Mouse (Mus musculus) midbrain, embryonic 10.5 days (tissue): ENCODE results near the gene Vmn1r42. TPM values are rescaled to one million over a fixed set of nuclear protein-coding genes. Genes with fewer than 3 reads are reported as not detected.
"Not testable (repeated sequence)": the region's sequence is repeated elsewhere in the genome, so short reads cannot be mapped to it uniquely, and the experiment has no call there.

Experiments
- DNase-seq: peaks from one replicate; pipeline ENCODE4 v3.0.0-alpha.2; 2017; ENCODE audit warnings: low spot score
- H3K27ac ChIP-seq: fragments of 300-500 bp; sonication (generic); replicated peaks from 2 replicates; pipeline ENCODE4 v1.5.1; 2016; ENCODE audit warnings: mild to moderate bottlenecking
- H3K27me3 ChIP-seq: fragments of 300-500 bp; sonication (generic); 2 replicates; pipeline ENCODE4 v1.6.1; 2016; ENCODE audit warnings: low read depth, mild to moderate bottlenecking; ENCODE audit not compliant: poor library complexity, severe bottlenecking
- H3K36me3 ChIP-seq: fragments of 300-500 bp; sonication (generic); 2 replicates; pipeline ENCODE4 v1.6.1; 2016; ENCODE audit warnings: mild to moderate bottlenecking, moderate library complexity
- H3K4me1 ChIP-seq: fragments of 300-500 bp; sonication (generic); 2 replicates; pipeline ENCODE4 v1.6.1; 2016
- H3K4me3 ChIP-seq: fragments of 300-500 bp; sonication (generic); 2 replicates; pipeline ENCODE4 v1.5.1; 2016; ENCODE audit warnings: mild to moderate bottlenecking, moderate library complexity
- H3K9me3 ChIP-seq: fragments of 300-500 bp; sonication (generic); replicated peaks from 2 replicates; pipeline ENCODE4 v1.6.1; 2016; ENCODE audit warnings: mild to moderate bottlenecking
- WGBS: fragments of 180-500 bp; shearing (Covaris S2); methylation state at CpG from one replicate; pipeline ENCODE4 v1.1.7; 2016; 5-methylcytosine and 5-hydroxymethylcytosine counted together
- polyA plus RNA-seq: library from polyadenylated mRNA; unstranded; fragments of >200 nt; fragmentation: Nextera tagmentation; extraction: Ambion mirVana; gene quantifications from 2 replicates; pipeline ENCODE4 v1.2.1, GENCODE M21; 2016

Gene Vmn1r42
- not detected in 2 replicates for polyA plus RNA-seq

DNA sequence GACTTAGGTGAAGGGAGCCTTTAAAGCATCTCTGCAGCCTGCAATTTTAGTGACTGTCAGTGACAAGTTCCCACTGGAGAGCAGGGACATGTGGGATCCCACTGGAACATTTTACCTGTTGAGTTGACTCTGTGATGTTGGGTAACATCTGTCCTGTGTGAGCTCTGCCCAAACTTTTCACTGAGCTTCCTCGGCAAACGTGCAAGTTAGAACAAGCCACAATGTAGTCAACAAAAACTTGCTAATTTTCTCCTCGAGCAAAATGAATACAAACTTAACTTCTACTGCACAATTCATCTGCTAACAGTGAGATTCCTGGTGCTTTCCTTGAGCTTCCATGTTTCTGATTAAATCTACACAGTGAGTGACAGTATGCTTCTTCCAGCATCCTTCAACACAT, at the start of gene Vmn1r42, which contains the start of gene Vmn1r43:
TSS of gene Vmn1r42 (minus strand) at position 101 of the 400 bp plus-strand sequence.
TSS of gene Vmn1r43 (minus strand) at position 101 of the 400 bp plus-strand sequence.
- not testable (repeated sequence) for DNase-seq, H3K9me3 ChIP-seq, H3K4me1 ChIP-seq, H3K4me3 ChIP-seq, H3K27ac ChIP-seq, H3K36me3 ChIP-seq, H3K27me3 ChIP-seq
- 89% methylated on average over 3 of the region's 3 CpGs for WGBS

GRCm38 (mm10) chr6:89883812-89884211, 7.6 kb upstream of the Vmn1r42 start:
- Histone ChIP-seq H3K27ac (no peak overlapping the region), H3K27me3 (no peaks in the 10 kb centered on the region), H3K4me1 (no peaks in the 10 kb centered on the region), H3K4me3 (no peak overlapping the region), H3K9me3 (peaks cover 19% of the 10 kb centered on the region; the same call in 1 of the 2 replicates), H3K36me3 (no peaks in the 10 kb centered on the region)
- DNase-seq, result no peak
- WGBS, result 68% methylated on average over 2 of the region's 2 CpGs

DNA sequence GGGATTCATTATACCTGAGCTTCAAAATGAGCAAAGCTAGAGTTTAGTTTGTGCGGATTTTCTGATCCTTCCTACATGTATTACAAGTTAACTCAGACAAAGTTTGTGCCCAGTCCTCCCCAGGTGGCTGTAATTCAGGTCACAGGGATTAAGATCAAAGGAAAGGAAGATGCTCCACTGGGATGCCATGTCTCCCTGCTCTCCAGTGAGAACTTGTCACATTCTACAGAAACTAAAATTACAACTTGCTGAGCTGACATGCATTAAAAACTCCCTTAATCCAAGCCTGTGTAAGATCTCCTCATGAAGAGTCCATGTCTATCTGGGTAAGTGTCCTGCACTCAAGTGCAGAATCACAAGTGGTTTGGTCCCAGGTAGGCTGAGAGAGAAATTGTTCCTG, 7.1 kb upstream of the Vmn1r42 start, which contains the start of gene Vmn1r44:
TSS of gene Vmn1r44 (plus strand) at position 301 of the 400 bp plus-strand sequence.
- Histone ChIP-seq H3K27ac (no peak within 1 kb of the TSS), H3K4me1 (no peaks in the 10 kb centered on the region), H3K36me3 (no peaks in the 10 kb centered on the region), H3K4me3 (no peak within 1 kb of the TSS), H3K27me3 (no peaks in the 10 kb centered on the region), H3K9me3 (peaks cover 17% of the 10 kb centered on the region; the same call in 1 of the 2 replicates)
- DNase-seq, result no peak
- 69% methylated on average over 1 of the region's 1 CpGs for WGBS

DNA sequence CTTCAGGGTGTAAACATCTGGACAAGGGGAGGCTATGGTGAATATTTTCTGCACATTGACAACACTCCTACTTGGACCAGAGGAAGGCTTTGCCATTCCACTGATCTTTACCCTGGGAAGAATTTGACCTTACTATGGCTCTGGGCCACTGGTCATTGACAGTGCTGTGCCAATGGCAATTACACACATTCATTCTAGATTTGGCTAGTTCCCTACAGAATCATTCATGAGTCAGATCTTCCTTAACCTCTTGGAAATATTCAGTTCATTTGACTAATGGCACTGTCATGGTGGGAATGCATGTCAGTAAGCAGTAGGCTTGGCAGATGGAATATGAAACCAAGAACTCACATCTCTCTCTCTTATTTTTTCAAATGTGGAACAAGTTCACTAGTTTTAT, 4.7 kb upstream of the Vmn1r42 start:
- Histone ChIP-seq H3K36me3 (no peaks in the 10 kb centered on the region), H3K27ac (no peak overlapping the region), H3K4me1 (no peaks in the 10 kb centered on the region), H3K4me3 (no peak overlapping the region), H3K9me3 (peaks cover 4% of the 10 kb centered on the region; the same call in 1 of the 2 replicates), H3K27me3 (no peaks in the 10 kb centered on the region)
- DNase-seq, result no peak

GRCm38 (mm10) chr6:89876963-89877362, 750 bp upstream of the Vmn1r42 start:
- no peak for DNase-seq
- Histone ChIP-seq H3K27me3 (no peaks in the 10 kb centered on the region), H3K36me3 (no peaks in the 10 kb centered on the region), H3K4me1 (no peaks in the 10 kb centered on the region), H3K27ac (no peak overlapping the region), H3K4me3 (no peak overlapping the region), H3K9me3 (peaks cover 4% of the 10 kb centered on the region; the same call in 1 of the 2 replicates)
- WGBS, result 84% methylated on average over 2 of the region's 2 CpGs

- H3K9me3 ChIP-seq, result peaks cover 47% of the 10 kb centered on the region
- 91% methylated on average over 2 of the region's 2 CpGs for WGBS
- no peak for DNase-seq
- H3K27me3 ChIP-seq, result no peaks in the 10 kb centered on the region
- H3K4me3 ChIP-seq, result no peak overlapping the region
- no peaks in the 10 kb centered on the region for H3K36me3 ChIP-seq
- no peak overlapping the region for H3K27ac ChIP-seq
- H3K4me1 ChIP-seq, result no peaks in the 10 kb centered on the region
These were observed 8.2 kb downstream of the Vmn1r42 start for GRCm38 (mm10) chr6:89867976-89868375.

DNA sequence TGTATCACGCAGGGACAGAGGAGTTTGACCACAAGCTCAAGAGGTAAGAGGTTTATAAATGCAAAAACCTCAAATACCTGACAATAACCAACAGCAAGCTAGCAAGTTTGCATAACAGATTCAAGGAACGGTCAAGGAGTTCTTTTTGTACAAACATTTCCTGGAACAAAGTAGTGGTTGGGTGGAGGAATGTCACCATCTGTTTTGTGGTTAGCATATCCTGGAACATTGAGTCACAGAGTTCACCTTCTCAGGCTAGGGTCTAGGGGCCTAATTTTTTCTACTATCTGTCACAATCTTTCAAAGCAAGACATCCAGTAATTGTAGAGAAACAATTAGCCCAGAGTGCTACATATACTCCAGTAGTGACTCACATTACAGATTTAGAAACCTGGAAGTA, 8.9 kb downstream of the Vmn1r42 start:
- Histone ChIP-seq H3K9me3 (peaks cover 54% of the 10 kb centered on the region), H3K4me1 (no peaks in the 10 kb centered on the region), H3K27me3 (no peaks in the 10 kb centered on the region), H3K4me3 (no peak overlapping the region), H3K27ac (no peak overlapping the region), H3K36me3 (no peaks in the 10 kb centered on the region)
- 95% methylated on average over 2 of the region's 2 CpGs for WGBS
- DNase-seq, result no peak

DNA sequence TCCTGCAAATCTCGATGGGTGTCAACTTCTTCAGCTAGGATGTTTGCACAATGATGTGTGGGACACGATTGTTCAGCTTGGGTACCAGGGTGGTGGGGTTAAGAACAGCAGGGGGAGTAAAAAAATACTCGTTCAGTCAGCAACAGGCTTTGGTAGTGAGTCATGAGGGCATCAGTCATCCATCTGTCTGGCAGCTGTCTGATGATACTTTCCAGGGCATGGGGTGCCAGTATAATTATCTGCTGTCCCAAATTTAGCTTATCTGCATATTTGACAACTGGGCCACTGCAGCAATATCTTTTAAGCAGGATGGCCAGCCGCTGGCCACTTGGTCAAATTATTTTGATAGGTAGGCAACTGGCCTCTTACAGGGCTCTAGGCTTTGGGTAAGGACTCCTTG, 12.4 kb downstream of the Vmn1r42 start:
- Histone ChIP-seq H3K27ac (no peak overlapping the region), H3K9me3 (peaks cover 72% of the 10 kb centered on the region), H3K27me3 (no peaks in the 10 kb centered on the region), H3K4me1 (no peaks in the 10 kb centered on the region), H3K4me3 (no peak overlapping the region), H3K36me3 (no peaks in the 10 kb centered on the region)
- 79% methylated on average over 4 of the region's 4 CpGs for WGBS
- no peak for DNase-seq

- Histone ChIP-seq H3K4me1 (no peaks in the 10 kb centered on the region), H3K27me3 (no peaks in the 10 kb centered on the region), H3K4me3 (no peak overlapping the region), H3K9me3 (peaks cover 56% of the 10 kb centered on the region), H3K36me3 (no peaks in the 10 kb centered on the region), H3K27ac (no peak overlapping the region)
- 94% methylated on average over 2 of the region's 2 CpGs for WGBS
- DNase-seq, result no peak
These were observed 16.4 kb downstream of the Vmn1r42 start for GRCm38 (mm10) chr6:89859839-89860238.

DNA sequence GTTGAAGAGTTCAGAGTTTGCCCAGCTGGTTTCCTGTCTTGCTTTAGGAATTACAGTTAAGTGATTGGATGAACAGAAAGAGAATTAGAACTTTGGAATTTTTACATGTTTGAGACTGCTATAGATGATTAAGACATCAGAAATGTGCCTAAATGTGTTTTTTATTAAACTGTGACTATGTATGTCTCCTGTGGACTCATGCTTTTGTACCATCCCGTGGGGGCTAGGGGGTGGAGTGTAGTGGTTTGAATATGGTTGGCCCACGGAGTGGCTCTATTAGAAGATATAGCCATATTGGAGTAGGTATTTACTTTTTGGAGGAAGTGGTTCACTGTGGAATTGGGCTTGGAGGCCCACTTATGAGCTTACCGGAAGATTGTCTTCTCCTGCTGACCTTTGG, 18.7 kb downstream of the Vmn1r42 start:
- Histone ChIP-seq H3K27me3 (no peaks in the 10 kb centered on the region), H3K4me3 (no peak overlapping the region), H3K9me3 (peaks cover 38% of the 10 kb centered on the region), H3K4me1 (no peaks in the 10 kb centered on the region), H3K36me3 (no peaks in the 10 kb centered on the region), H3K27ac (no peak overlapping the region)
- no peak for DNase-seq
- 78% methylated on average over 3 of the region's 3 CpGs for WGBS

Other genes with a start within 250 kb of the Vmn1r42 start
- 10.1 and 13.1 TPM in 2 replicates for gene Txnrd3, start 232.4 kb downstream of the Vmn1r42 start, polyA plus RNA-seq
- gene Vmn1r40, start 168.9 kb downstream of the Vmn1r42 start, polyA plus RNA-seq, result not detected in 2 replicates
- not detected in 2 replicates for gene Vmn1r41, start 135.6 kb downstream of the Vmn1r42 start, polyA plus RNA-seq
- not detected in 2 replicates for gene Vmn1r43, start within 50 bp of the Vmn1r42 start, polyA plus RNA-seq
- gene Vmn1r44, start 7.2 kb upstream of the Vmn1r42 start, polyA plus RNA-seq, result not detected in 2 replicates
- gene Vmn1r45, start 64.2 kb upstream of the Vmn1r42 start, polyA plus RNA-seq, result not detected in 2 replicates
- gene Vmn1r46, start 92.9 kb upstream of the Vmn1r42 start, polyA plus RNA-seq, result not detected in 2 replicates
- gene Vmn1r47, start 139.7 kb upstream of the Vmn1r42 start, polyA plus RNA-seq, result not detected in 2 replicates
- gene Vmn1r48, start 160.4 kb upstream of the Vmn1r42 start, polyA plus RNA-seq, result not detected in 2 replicates
- not detected in 2 replicates for gene Vmn1r49, start 202.1 kb upstream of the Vmn1r42 start, polyA plus RNA-seq
- not detected in 2 replicates for gene Vmn1r50, start 225.0 kb upstream of the Vmn1r42 start, polyA plus RNA-seq
- gene Vmn1r51, start 246.2 kb upstream of the Vmn1r42 start, polyA plus RNA-seq, result not detected in 2 replicates